Mouse (Mus musculus): ENCODE data around the gene Acot11.
"Not testable (repeated sequence)": the region's sequence is repeated elsewhere in the genome, so short reads cannot be mapped to it uniquely, and the experiment has no call there.

Gene Acot11

GRCm38 (mm10) chr4:106775767-106776166, 29.0 kb downstream of the Acot11 start:
- not testable (repeated sequence) for DNase-seq

GRCm38 (mm10) chr4:106772558-106772957, 32.2 kb downstream of the Acot11 start:
- DNase-seq = no peak

- no peak for DNase-seq
Measured at GRCm38 (mm10) chr4:106769306-106769705, 35.5 kb downstream of the Acot11 start.

GRCm38 (mm10) chr4:106764166-106764565, 40.6 kb downstream of the Acot11 start:
- DNase-seq = no peak

GRCm38 (mm10) chr4:106751726-106752125, 53.1 kb downstream of the Acot11 start:
- DNase-seq = no peak

- DNase-seq = peak; percentile 73
Measured at GRCm38 (mm10) chr4:106749699-106750098, 55.1 kb downstream of the Acot11 start.

GRCm38 (mm10) chr4:106747001-106747580, 57.7 kb downstream of the Acot11 start:
- DNase-seq = no peak

GRCm38 (mm10) chr4:106745862-106746261, 58.9 kb downstream of the Acot11 start:
- DNase-seq = no peak

- no peak for DNase-seq
Measured at GRCm38 (mm10) chr4:106737904-106738303, 66.9 kb downstream of the Acot11 start.

- not testable (repeated sequence) for DNase-seq
Measured at GRCm38 (mm10) chr4:106736884-106737283, 67.9 kb downstream of the Acot11 start.

- no peak for DNase-seq
Measured at GRCm38 (mm10) chr4:106733636-106734035, 71.2 kb downstream of the Acot11 start, which contains the start of gene Fam151a. Gene Fam151a, plus strand, starts transcription at chr4:106733889.

- no peak for DNase-seq
Measured at GRCm38 (mm10) chr4:106730814-106731213, 74.0 kb downstream of the Acot11 start, which contains the start of gene Mroh7. Gene Mroh7, minus strand, starts transcription at chr4:106730925.

GRCm38 (mm10) chr4:106720631-106721030, 84.2 kb downstream of the Acot11 start:
- peak; percentile 16 to 39 for DNase-seq

GRCm38 (mm10) chr4:106713622-106714021, 91.2 kb downstream of the Acot11 start:
- DNase-seq = no peak

GRCm38 (mm10) chr4:106708408-106708807, 96.4 kb downstream of the Acot11 start:
- peak; percentile 77 to 86 for DNase-seq

- no peak for DNase-seq
Measured at GRCm38 (mm10) chr4:106707957-106708356, 96.8 kb downstream of the Acot11 start.

- no peak for DNase-seq
Measured at GRCm38 (mm10) chr4:106705096-106705665, 99.6 kb downstream of the Acot11 start.

GRCm38 (mm10) chr4:106704416-106704815, 100.4 kb downstream of the Acot11 start:
- peak; percentile 40 to 49 for DNase-seq

GRCm38 (mm10) chr4:106703956-106704355, 100.8 kb downstream of the Acot11 start:
- DNase-seq = peak in 1 of 2 experiments; percentile 7

- no peak for DNase-seq
Measured at GRCm38 (mm10) chr4:106700798-106701197, 104.0 kb downstream of the Acot11 start.

- peak; percentile 12 to 28 for DNase-seq
Measured at GRCm38 (mm10) chr4:106699989-106700388, 104.8 kb downstream of the Acot11 start.
